Mouse (Mus musculus): ENCODE measurements around the gene Prrc2b.

The Prrc2b gene

GRCm38 (mm10) chr2:32260635-32261034, 109.8 kb downstream of the Prrc2b start:
- DNase-seq (ENCODE audit: extremely low read depth, low read depth, low spot score) = no peak

DNA sequence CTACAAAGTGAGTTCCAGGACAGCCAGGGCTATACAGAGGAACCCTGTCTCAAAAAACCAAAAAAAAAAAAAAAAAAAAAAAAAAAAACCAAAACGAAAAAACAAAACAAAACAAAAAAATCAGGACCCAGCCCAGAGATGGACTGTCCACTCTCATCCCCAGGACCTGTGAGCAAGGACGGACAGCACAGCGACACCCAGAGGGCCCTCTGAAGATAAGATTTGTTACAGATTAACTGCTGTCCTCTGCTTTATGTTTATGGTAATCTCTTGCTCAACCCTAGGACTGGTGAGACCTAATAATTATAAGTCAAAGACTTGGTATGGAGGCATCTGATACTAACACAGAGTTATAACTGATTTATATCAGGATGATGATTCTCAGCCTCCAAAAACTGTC, 124.9 kb downstream of the Prrc2b start:
- no peak for DNase-seq (ENCODE audit: extremely low read depth, low read depth, low spot score)

GRCm38 (mm10) chr2:32282289-32282688, 131.4 kb downstream of the Prrc2b start:
- no peak for DNase-seq (ENCODE audit: extremely low read depth, low read depth, low spot score)

DNA sequence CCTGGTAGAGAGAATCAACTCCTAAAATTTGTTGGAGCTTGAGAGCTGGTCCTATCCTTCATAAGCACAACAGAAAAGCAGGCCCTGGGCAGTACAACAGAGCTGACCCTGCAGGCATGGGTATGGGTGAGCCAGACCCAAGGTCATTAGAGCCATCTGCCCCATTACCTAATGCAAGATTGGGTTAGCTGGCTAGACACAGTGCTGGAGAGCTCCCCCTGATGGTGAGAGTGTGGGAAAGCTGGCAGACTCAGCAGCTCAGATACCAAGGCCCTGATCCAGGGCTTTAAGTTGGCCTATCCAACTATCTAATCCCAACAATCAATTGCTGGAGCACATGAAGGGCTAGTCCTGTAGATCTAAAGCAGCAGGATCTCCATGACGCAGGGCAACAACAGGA, 131.8 kb downstream of the Prrc2b start:
- DNase-seq (ENCODE audit: extremely low read depth, low read depth, low spot score) = no peak

DNA sequence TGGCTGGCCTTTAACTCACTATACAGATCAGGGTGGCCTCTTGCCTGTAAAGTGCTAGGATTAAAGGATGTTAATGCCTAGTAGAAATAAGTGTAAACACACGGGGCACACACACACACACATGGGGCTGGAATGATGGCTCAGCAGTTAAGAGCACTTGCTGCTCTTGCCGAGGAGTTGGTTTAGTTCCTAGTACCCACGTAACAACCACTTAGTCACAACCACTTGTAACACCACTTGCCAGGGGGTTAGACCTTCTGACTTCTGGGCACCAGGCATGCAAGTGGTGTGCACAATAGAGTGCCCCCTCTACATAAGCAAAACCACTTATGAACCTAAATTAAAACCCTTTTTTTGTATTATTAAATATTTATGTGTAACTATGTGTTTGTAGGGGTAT, 133.1 kb downstream of the Prrc2b start:
- no peak for DNase-seq (ENCODE audit: extremely low read depth, low read depth, low spot score)
